Mouse (Mus musculus) limb, embryonic 11.5 days (tissue): ENCODE measurements around the gene Pcbp4. TPM values are rescaled to one million over a fixed set of nuclear protein-coding genes. Genes with fewer than 3 reads are reported as not detected.
A peak's percentile ranks its signal among the peaks of the same experiment; 100 is the strongest.

Experiments used
- ATAC-seq: fragments of 200-750 bp; cut with Nextera tagmentation; 2 replicates; pipeline ENCODE4 v1.8.0; 2017; ENCODE audit warnings: low read depth; ENCODE audit not compliant: insufficient number of reproducible peaks, low FRiP score, low TSS enrichment
- DNase-seq: peaks from one replicate; pipeline ENCODE4 v3.0.0-alpha.2; 2015; ENCODE audit warnings: low spot score
- H3K27ac ChIP-seq: fragments of 300-500 bp; sonication (generic); replicated peaks from 2 replicates; pipeline ENCODE4 v1.5.1; 2014; ENCODE audit warnings: low read depth, mild to moderate bottlenecking, low read length
- H3K27me3 ChIP-seq: fragments of 300-500 bp; sonication (generic); 2 replicates; pipeline ENCODE4 v1.6.1; 2014; ENCODE audit warnings: mild to moderate bottlenecking, low read length, mixed read lengths; ENCODE audit not compliant: control insufficient read depth, insufficient read depth
- H3K36me3 ChIP-seq: fragments of 300-500 bp; sonication (generic); 2 replicates; pipeline ENCODE4 v1.6.1; 2014; ENCODE audit warnings: mild to moderate bottlenecking, low read length, moderate library complexity, mixed read lengths; ENCODE audit not compliant: control insufficient read depth, insufficient read depth
- H3K4me1 ChIP-seq: fragments of 300-500 bp; sonication (generic); 2 replicates; pipeline ENCODE4 v1.6.1; 2014; ENCODE audit warnings: low read length, mixed read lengths; ENCODE audit not compliant: control insufficient read depth, insufficient read depth
- H3K4me2 ChIP-seq: fragments of 300-500 bp; sonication (generic); 2 replicates; pipeline ENCODE4 v1.6.1; 2014; ENCODE audit warnings: low read depth, mild to moderate bottlenecking, moderate library complexity; ENCODE audit not compliant: severe bottlenecking
- H3K4me3 ChIP-seq: fragments of 300-500 bp; sonication (generic); 2 replicates; pipeline ENCODE4 v1.5.1; 2014; ENCODE audit warnings: low read depth, low read length
- H3K9ac ChIP-seq: fragments of 300-500 bp; sonication (generic); 2 replicates; pipeline ENCODE4 v1.6.1; 2014; ENCODE audit warnings: mild to moderate bottlenecking, low read length
- H3K9me3 ChIP-seq: fragments of 300-500 bp; sonication (generic); 2 replicates; pipeline ENCODE4 v1.6.1; 2016; ENCODE audit warnings: low read length; ENCODE audit not compliant: control insufficient read depth
- WGBS: fragments of 180-500 bp; shearing (Covaris S2); extraction: QIAGEN DNeasy Blood & Tissue Kit; methylation state at CpG from one replicate; pipeline ENCODE4 v1.1.7; 2014; 5-methylcytosine and 5-hydroxymethylcytosine counted together
- polyA plus RNA-seq: library from polyadenylated mRNA; unstranded; fragments of >200 nt; fragmentation: Nextera tagmentation; extraction: Ambion mirVana; gene quantifications from 2 replicates; pipeline ENCODE4 v1.2.1, GENCODE M21; 2014

Gene Pcbp4
- polyA plus RNA-seq, 1 experiment from 2014 or later, result 172 TPM

- H3K9me3 ChIP-seq, result no peaks in the 10 kb centered on the region
- peak within 1 kb of the TSS; percentile 80 for H3K4me2 ChIP-seq
- peak within 1 kb of the TSS; percentile 95 for H3K27ac ChIP-seq
- H3K9ac ChIP-seq, result peak within 1 kb of the TSS; percentile 98
- under 1% methylated on average over 55 of the region's 55 CpGs for WGBS
- ATAC-seq, result peak; percentile 88
- DNase-seq, result peak; percentile 97
- peaks cover 10% of the 10 kb centered on the region; the same call in 1 of the 2 replicates for H3K4me1 ChIP-seq
- H3K36me3 ChIP-seq, result peaks cover 19% of the 10 kb centered on the region
- peak within 1 kb of the TSS; percentile 92 for H3K4me3 ChIP-seq
- no peaks in the 10 kb centered on the region for H3K27me3 ChIP-seq
These were observed 23.7 kb upstream of the Pcbp4 start, which contains the start of gene Rpl29 for GRCm38 (mm10) chr9:106429221-106430014. Gene Rpl29 (plus strand): TSS chr9:106429454.

GRCm38 (mm10) chr9:106430015-106430264, 23.2 kb upstream of the Pcbp4 start:
- no peaks in the 10 kb centered on the region for H3K9me3 ChIP-seq
- peaks cover 20% of the 10 kb centered on the region for H3K36me3 ChIP-seq
- peak overlapping the region; percentile 92 for H3K4me3 ChIP-seq
- H3K4me2 ChIP-seq, result peak overlapping the region; percentile 80
- H3K27me3 ChIP-seq, result no peaks in the 10 kb centered on the region
- peak overlapping the region; percentile 98 for H3K9ac ChIP-seq
- ATAC-seq (no peak), DNase-seq (no peak)
- H3K27ac ChIP-seq, result peak overlapping the region; percentile 95
- 3% methylated on average over 4 of the region's 4 CpGs for WGBS
- H3K4me1 ChIP-seq, result peaks cover 10% of the 10 kb centered on the region; the same call in 1 of the 2 replicates

- ATAC-seq, result no peak
- Histone ChIP-seq H3K4me3 (no peak overlapping the region), H3K36me3 (peaks cover 25% of the 10 kb centered on the region), H3K9ac (no peak overlapping the region), H3K4me1 (peaks cover 16% of the 10 kb centered on the region), H3K4me2 (no peak overlapping the region), H3K27me3 (no peaks in the 10 kb centered on the region), H3K9me3 (no peaks in the 10 kb centered on the region), H3K27ac (no peak overlapping the region)
- WGBS, result 82% methylated on average over 7 of the region's 7 CpGs
- DNase-seq, result no peak
These were observed 19.7 kb upstream of the Pcbp4 start for GRCm38 (mm10) chr9:106433389-106433788.

- Histone ChIP-seq H3K9me3 (no peaks in the 10 kb centered on the region), H3K27ac (no peak overlapping the region), H3K4me2 (no peak overlapping the region; the same call in 1 of the 2 replicates), H3K9ac (no peak overlapping the region), H3K27me3 (no peaks in the 10 kb centered on the region), H3K36me3 (peaks cover 18% of the 10 kb centered on the region; the same call in 1 of the 2 replicates), H3K4me3 (no peak overlapping the region), H3K4me1 (peaks cover 9% of the 10 kb centered on the region)
- DNase-seq (no peak), ATAC-seq (no peak)
- WGBS, result 80% methylated on average over 9 of the region's 9 CpGs
These were observed 16.5 kb upstream of the Pcbp4 start for GRCm38 (mm10) chr9:106436566-106436965.

GRCm38 (mm10) chr9:106442680-106443079, 10.4 kb upstream of the Pcbp4 start:
- 80% methylated on average over 5 of the region's 5 CpGs for WGBS
- Histone ChIP-seq H3K4me2 (no peak overlapping the region), H3K9ac (no peak overlapping the region), H3K4me1 (peaks cover 11% of the 10 kb centered on the region), H3K27ac (no peak overlapping the region), H3K9me3 (no peaks in the 10 kb centered on the region), H3K4me3 (no peak overlapping the region), H3K36me3 (0 out of 2 replicates have a peak, but pooled peaks cover 2% of the 10 kb centered on the region), H3K27me3 (no peaks in the 10 kb centered on the region)
- DNase-seq (no peak), ATAC-seq (no peak)

GRCm38 (mm10) chr9:106444836-106445235, 8.3 kb upstream of the Pcbp4 start:
- no peak for DNase-seq
- Histone ChIP-seq H3K9ac (no peak overlapping the region), H3K4me1 (peaks cover 18% of the 10 kb centered on the region), H3K27ac (no peak overlapping the region), H3K27me3 (no peaks in the 10 kb centered on the region), H3K4me2 (no peak overlapping the region), H3K36me3 (0 out of 2 replicates have a peak, but pooled peaks cover 2% of the 10 kb centered on the region), H3K9me3 (no peaks in the 10 kb centered on the region), H3K4me3 (no peak overlapping the region)
- WGBS, result 78% methylated on average over 4 of the region's 4 CpGs
- ATAC-seq, result no peak

- WGBS, result under 1% methylated on average over 24 of the region's 24 CpGs
- DNase-seq, result peak; percentile 92
- peak; percentile 80 for ATAC-seq
- Histone ChIP-seq H3K27ac (peak within 1 kb of the TSS; percentile 30; the same call in 1 of the 2 replicates), H3K9me3 (no peaks in the 10 kb centered on the region), H3K27me3 (no peaks in the 10 kb centered on the region), H3K4me2 (peak within 1 kb of the TSS; percentile 76), H3K9ac (peak within 1 kb of the TSS; percentile 71), H3K4me3 (peak within 1 kb of the TSS; percentile 45), H3K4me1 (peaks cover 43% of the 10 kb centered on the region), H3K36me3 (peaks cover under 1% of the 10 kb centered on the region; the same call in 1 of the 2 replicates)
These were observed 5.7 kb upstream of the Pcbp4 start, which contains the start of the genes Abhd14b and Abhd14a for GRCm38 (mm10) chr9:106447348-106447747. Gene Abhd14b (plus strand): TSS chr9:106447459. Gene Abhd14a (minus strand): TSS chr9:106447678.

GRCm38 (mm10) chr9:106447951-106448350, 5.1 kb upstream of the Pcbp4 start:
- ATAC-seq (no peak), DNase-seq (no peak)
- Histone ChIP-seq H3K4me1 (peaks cover 49% of the 10 kb centered on the region), H3K27ac (no peak overlapping the region), H3K27me3 (no peaks in the 10 kb centered on the region), H3K9me3 (no peaks in the 10 kb centered on the region), H3K4me3 (no peak overlapping the region), H3K36me3 (no peaks in the 10 kb centered on the region; the same call in 1 of the 2 replicates), H3K9ac (no peak overlapping the region), H3K4me2 (peak overlapping the region; percentile 76; the same call in 1 of the 2 replicates)
- WGBS, result 40% methylated on average over 9 of the region's 9 CpGs
